Mouse (Mus musculus): Measurements from ENCODE around the gene Tmem131l. TPM values are rescaled to one million over a fixed set of nuclear protein-coding genes. Genes with fewer than 3 reads are reported as not detected.

The Tmem131l gene
- polyA plus RNA-seq, 1 experiment from 2014 or later: 123 TPM

DNA sequence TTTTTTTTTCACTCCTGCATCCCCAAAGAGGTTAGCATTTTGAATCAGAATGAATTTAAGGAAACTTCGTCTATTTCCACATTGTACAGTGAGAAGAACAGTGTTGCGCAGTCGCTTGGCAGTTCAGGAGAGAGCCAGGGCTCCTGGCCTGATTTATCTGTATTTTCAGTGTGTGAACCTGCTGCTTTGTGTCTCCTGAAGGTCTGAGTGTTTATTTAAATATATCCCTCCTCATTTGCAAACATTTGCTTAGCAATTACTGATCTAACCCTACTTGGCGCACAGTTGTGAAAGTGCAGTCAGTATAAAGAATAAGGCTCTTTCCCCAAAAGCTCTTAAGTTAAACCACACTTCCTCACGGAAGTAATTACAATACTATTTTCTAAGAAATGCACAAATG lies 129.3 kb downstream of the Tmem131l start:
- Histone ChIP-seq H3K4me1 (ENCODE audit: control insufficient read depth, insufficient read depth, low read length) (no peaks in the 10 kb centered on the region), H3K9ac (ENCODE audit: low read length) (no peak overlapping the region), H3K4me2 (ENCODE audit: low read length) (no peak overlapping the region), H3K4me3 (ENCODE audit: low read depth, low read length) (no peak overlapping the region), H3K36me3 (ENCODE audit: control insufficient read depth, insufficient read depth, low read length) (peaks cover 91% of the 10 kb centered on the region), H3K27me3 (replicated peaks; ENCODE audit: control insufficient read depth, insufficient read depth, low read length) (no peaks in the 10 kb centered on the region), H3K9me3 (replicated peaks; ENCODE audit: control insufficient read depth, low read length) (no peaks in the 10 kb centered on the region), H3K27ac (ENCODE audit: low read depth, low read length) (no peak overlapping the region)
- 93% methylated on average over 5 of the region's 5 CpGs for WGBS
- no peak for DNase-seq (ENCODE audit: low spot score)
- no peak for ATAC-seq

DNA sequence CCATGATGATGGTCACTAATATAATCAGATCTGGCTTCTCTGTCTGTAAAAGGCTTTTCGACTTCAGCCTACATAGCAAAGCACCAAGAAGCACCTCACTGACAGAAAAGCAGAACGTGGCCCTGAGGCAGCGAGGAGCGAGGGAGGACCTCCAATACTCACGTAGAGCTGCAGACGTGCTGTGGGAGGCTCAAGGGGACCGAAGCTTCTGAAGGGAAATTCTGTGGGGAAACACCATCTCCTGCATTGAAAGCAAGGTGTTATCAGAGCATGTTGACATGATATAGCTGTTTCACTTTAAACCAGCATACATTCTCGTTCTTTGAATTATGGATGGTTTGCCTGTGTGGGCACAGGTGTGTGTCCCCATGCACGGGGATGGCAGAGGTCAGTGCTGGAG lies 133.8 kb downstream of the Tmem131l start:
- DNase-seq (ENCODE audit: low spot score): no peak
- Histone ChIP-seq H3K4me3 (ENCODE audit: low read depth, low read length) (no peak overlapping the region), H3K27me3 (replicated peaks; ENCODE audit: control insufficient read depth, insufficient read depth, low read length) (no peaks in the 10 kb centered on the region), H3K4me1 (ENCODE audit: control insufficient read depth, insufficient read depth, low read length) (no peaks in the 10 kb centered on the region), H3K27ac (ENCODE audit: low read depth, low read length) (no peak overlapping the region), H3K9ac (ENCODE audit: low read length) (no peak overlapping the region), H3K9me3 (replicated peaks; ENCODE audit: control insufficient read depth, low read length) (no peaks in the 10 kb centered on the region), H3K36me3 (ENCODE audit: control insufficient read depth, insufficient read depth, low read length) (peaks cover 94% of the 10 kb centered on the region), H3K4me2 (ENCODE audit: low read length) (no peak overlapping the region)
- no peak for ATAC-seq
- WGBS: 96% methylated on average over 9 of the region's 9 CpGs

DNA sequence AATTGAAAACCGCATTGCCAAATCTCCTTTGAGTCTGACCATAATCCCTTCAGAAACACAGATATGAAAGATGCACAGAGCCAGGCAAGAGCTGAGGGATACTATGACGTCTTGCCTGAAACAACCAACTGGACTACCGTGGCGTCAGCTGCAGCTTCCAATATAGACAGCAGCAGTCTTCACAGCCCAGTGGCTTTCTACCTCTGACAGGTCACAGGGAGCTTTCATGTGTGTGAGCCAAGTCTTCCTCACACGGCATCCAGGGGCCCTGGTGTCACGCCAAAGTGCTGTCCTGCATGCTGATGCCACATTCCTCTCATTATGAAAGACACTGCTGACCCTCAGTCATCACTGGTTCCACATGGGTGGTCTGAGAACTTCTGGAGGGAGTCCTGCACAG lies 134.8 kb downstream of the Tmem131l start:
- H3K27ac ChIP-seq (ENCODE audit: low read depth, low read length): 0 out of 2 replicates have a peak overlapping the region, but pooled peaks have one; percentile 39
- no peak overlapping the region for H3K9ac ChIP-seq (ENCODE audit: low read length)

DNA sequence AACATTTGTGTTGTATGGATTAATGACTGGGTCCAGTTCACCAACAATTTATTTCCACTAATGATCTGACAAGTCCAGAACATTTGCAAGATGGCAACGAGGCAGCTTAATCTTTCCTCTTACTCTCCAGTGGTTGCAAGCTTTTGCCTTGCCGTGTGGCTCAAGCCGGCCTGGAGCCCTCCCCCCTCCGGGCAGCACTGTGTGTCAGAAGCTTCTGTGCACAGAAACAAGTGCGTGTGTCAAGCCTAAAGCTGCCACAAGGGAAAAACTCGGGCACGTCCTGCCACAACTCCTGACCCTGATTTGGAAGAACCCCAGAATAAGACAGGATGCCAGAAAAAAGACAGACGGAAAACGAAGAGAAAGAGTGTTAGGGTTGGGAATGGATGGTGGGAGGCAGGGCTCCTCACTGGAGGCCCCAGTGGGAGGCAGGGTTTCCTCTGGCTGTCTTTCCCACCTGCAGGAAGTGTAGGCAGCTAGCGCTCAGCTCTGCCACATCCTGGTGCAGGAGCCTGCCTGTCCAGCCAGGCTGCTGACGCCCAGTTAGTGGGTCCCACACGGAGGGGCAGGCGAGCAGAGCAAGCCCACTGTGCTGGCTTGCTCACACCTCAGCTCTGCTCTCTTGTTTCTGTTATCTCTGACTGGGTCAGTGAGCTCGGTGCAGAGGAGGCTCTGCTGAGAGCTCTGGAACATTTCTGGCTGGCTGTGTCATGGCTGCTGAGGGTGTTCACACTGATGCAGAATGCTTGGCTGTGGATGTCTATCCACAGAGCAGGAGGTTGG lies 135.6 kb downstream of the Tmem131l start:
- Histone ChIP-seq H3K4me3 (ENCODE audit: low read depth, low read length) (no peak overlapping the region), H3K27me3 (replicated peaks; ENCODE audit: control insufficient read depth, insufficient read depth, low read length) (no peaks in the 10 kb centered on the region), H3K9me3 (replicated peaks; ENCODE audit: control insufficient read depth, low read length) (no peaks in the 10 kb centered on the region), H3K27ac (ENCODE audit: low read depth, low read length) (peak overlapping the region; percentile 39; the same call in 1 of the 2 replicates), H3K4me1 (ENCODE audit: control insufficient read depth, insufficient read depth, low read length) (no peaks in the 10 kb centered on the region), H3K36me3 (ENCODE audit: control insufficient read depth, insufficient read depth, low read length) (peaks cover 94% of the 10 kb centered on the region), H3K4me2 (ENCODE audit: low read length) (no peak overlapping the region), H3K9ac (ENCODE audit: low read length) (no peak overlapping the region)
- 66% methylated on average over 14 of the region's 14 CpGs for WGBS
- ATAC-seq (no peak), DNase-seq (ENCODE audit: low spot score) (no peak)

More for the DNA sequence above, 134.8 kb downstream of the Tmem131l start:
- Histone ChIP-seq H3K9me3 (replicated peaks; ENCODE audit: control insufficient read depth, low read length) (no peaks in the 10 kb centered on the region), H3K27me3 (replicated peaks; ENCODE audit: control insufficient read depth, insufficient read depth, low read length) (no peaks in the 10 kb centered on the region), H3K4me2 (ENCODE audit: low read length) (no peak overlapping the region), H3K36me3 (ENCODE audit: control insufficient read depth, insufficient read depth, low read length) (peaks cover 94% of the 10 kb centered on the region), H3K4me1 (ENCODE audit: control insufficient read depth, insufficient read depth, low read length) (no peaks in the 10 kb centered on the region), H3K4me3 (ENCODE audit: low read depth, low read length) (no peak overlapping the region)
- no peak for DNase-seq (ENCODE audit: low spot score)
- no peak for ATAC-seq
- WGBS: 82% methylated on average over 6 of the region's 6 CpGs

DNA sequence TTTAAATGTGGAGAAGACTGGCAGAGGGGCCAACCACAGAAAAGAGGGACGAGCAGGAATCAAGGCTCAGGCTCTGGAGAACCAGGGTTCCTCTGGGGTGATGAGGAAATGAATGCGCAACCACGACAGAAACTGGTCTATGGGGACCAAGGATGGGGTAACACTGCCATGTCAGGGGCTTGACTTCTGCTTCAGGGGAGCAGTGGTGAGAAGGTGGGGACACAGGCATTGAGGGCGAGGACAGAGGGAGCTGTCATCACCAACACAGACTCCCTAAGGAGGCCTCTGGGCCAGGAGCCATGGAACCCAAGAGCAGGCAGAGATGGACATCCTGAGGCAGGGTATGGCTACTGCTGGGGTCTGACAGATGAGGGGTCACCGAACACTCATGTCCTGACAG lies 137.0 kb downstream of the Tmem131l start:
- Histone ChIP-seq H3K9me3 (replicated peaks; ENCODE audit: control insufficient read depth, low read length) (no peaks in the 10 kb centered on the region), H3K27ac (ENCODE audit: low read depth, low read length) (no peak overlapping the region), H3K27me3 (replicated peaks; ENCODE audit: control insufficient read depth, insufficient read depth, low read length) (no peaks in the 10 kb centered on the region), H3K9ac (ENCODE audit: low read length) (no peak overlapping the region), H3K36me3 (ENCODE audit: control insufficient read depth, insufficient read depth, low read length) (peaks cover 96% of the 10 kb centered on the region), H3K4me3 (ENCODE audit: low read depth, low read length) (no peak overlapping the region), H3K4me1 (ENCODE audit: control insufficient read depth, insufficient read depth, low read length) (no peaks in the 10 kb centered on the region), H3K4me2 (ENCODE audit: low read length) (no peak overlapping the region)
- ATAC-seq: no peak
- 93% methylated on average over 5 of the region's 5 CpGs for WGBS
- DNase-seq (ENCODE audit: low spot score): no peak

DNA sequence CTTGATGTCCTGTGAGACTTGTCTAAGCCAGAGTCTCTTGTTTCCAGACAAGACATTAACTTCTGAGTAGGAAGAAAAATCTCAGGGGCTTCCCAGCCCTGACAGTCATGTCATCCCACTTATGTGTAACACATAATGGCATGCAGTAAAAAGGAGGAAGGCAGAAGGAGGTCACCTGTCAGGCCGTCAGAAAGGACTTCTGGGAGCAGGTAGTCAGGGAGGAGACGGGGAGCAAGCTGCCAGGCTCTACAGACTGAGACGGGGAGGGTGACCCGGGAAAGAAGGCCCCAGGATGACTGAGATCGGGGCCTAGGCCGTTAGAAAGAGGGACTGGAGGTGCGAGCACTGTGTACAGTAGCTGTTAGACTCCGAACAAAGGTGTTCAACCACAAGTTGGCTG lies 137.5 kb downstream of the Tmem131l start:
- Histone ChIP-seq H3K4me1 (ENCODE audit: control insufficient read depth, insufficient read depth, low read length) (no peaks in the 10 kb centered on the region), H3K4me3 (ENCODE audit: low read depth, low read length) (no peak overlapping the region), H3K27me3 (replicated peaks; ENCODE audit: control insufficient read depth, insufficient read depth, low read length) (no peaks in the 10 kb centered on the region), H3K4me2 (ENCODE audit: low read length) (no peak overlapping the region), H3K27ac (ENCODE audit: low read depth, low read length) (no peak overlapping the region), H3K36me3 (ENCODE audit: control insufficient read depth, insufficient read depth, low read length) (peaks cover 100% of the 10 kb centered on the region), H3K9ac (ENCODE audit: low read length) (no peak overlapping the region), H3K9me3 (replicated peaks; ENCODE audit: control insufficient read depth, low read length) (no peaks in the 10 kb centered on the region)
- ATAC-seq (no peak), DNase-seq (ENCODE audit: low spot score) (no peak)
- WGBS: 93% methylated on average over 8 of the region's 8 CpGs

DNA sequence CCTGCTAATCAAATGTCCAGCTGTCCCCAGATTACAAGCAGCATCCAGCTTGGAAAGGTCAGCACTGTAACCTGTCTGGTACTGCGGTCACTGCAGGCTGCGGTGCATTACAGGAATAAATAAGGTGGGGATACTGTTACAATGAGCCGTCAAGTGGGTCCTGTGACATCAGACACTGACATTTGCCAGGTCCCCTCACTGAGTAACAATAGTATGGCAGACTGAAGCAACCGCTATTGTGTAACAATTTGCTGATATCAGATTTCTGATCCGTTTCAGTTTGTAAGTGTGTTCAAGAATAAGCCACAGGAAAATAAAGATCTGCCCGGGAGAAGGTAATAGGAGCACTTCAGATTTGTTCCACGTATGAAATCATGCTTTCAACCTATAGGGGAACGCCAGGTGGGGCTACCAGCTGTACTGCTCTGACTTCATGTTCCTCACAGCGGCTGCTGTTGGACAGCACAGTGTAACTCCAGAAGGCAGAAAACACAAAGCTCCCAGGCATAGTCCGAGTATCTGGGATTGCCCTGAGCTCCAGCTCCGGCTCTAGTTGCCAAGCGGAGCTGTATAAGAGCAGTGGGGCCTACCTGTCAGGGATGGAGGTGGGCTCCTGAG lies 139.1 kb downstream of the Tmem131l start:
- 91% methylated on average over 12 of the region's 12 CpGs for WGBS
- H3K4me2 ChIP-seq (ENCODE audit: low read length): no peak overlapping the region
- peaks cover 97% of the 10 kb centered on the region for H3K36me3 ChIP-seq (ENCODE audit: control insufficient read depth, insufficient read depth, low read length)
- no peaks in the 10 kb centered on the region for H3K4me1 ChIP-seq (ENCODE audit: control insufficient read depth, insufficient read depth, low read length)
- H3K27me3 ChIP-seq (replicated peaks; ENCODE audit: control insufficient read depth, insufficient read depth, low read length): no peaks in the 10 kb centered on the region
- H3K27ac ChIP-seq (ENCODE audit: low read depth, low read length): no peak overlapping the region
- no peak overlapping the region for H3K4me3 ChIP-seq (ENCODE audit: low read depth, low read length)
- ATAC-seq (no peak), DNase-seq (ENCODE audit: low spot score) (no peak)
- H3K9ac ChIP-seq (ENCODE audit: low read length): no peak overlapping the region
- no peaks in the 10 kb centered on the region for H3K9me3 ChIP-seq (replicated peaks; ENCODE audit: control insufficient read depth, low read length)

DNA sequence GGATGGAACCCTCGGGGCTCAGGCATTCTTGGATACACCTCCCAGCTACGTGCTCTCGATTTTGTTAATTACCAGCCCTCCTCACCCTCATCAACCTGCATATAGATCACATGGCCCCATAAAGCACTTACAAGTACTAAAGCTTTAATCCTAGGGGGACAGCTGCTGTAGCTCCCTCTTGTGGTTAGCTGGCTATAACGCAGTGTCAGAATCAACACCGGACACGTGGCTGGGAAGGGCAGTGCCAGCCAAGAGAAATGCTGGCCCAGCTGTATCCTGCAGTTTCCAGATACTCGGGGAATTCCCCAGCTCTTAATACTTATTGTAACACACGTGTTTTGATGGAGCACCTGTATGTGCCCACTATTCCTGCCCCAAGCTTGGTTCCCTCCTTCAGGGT lies 140.4 kb downstream of the Tmem131l start:
- Histone ChIP-seq H3K27ac (ENCODE audit: low read depth, low read length) (no peak overlapping the region), H3K9me3 (replicated peaks; ENCODE audit: control insufficient read depth, low read length) (no peaks in the 10 kb centered on the region), H3K27me3 (replicated peaks; ENCODE audit: control insufficient read depth, insufficient read depth, low read length) (no peaks in the 10 kb centered on the region), H3K4me3 (ENCODE audit: low read depth, low read length) (no peak overlapping the region), H3K9ac (ENCODE audit: low read length) (no peak overlapping the region), H3K4me2 (ENCODE audit: low read length) (no peak overlapping the region), H3K36me3 (ENCODE audit: control insufficient read depth, insufficient read depth, low read length) (peaks cover 84% of the 10 kb centered on the region), H3K4me1 (ENCODE audit: control insufficient read depth, insufficient read depth, low read length) (no peaks in the 10 kb centered on the region)
- WGBS: 58% methylated on average over 8 of the region's 8 CpGs
- DNase-seq (ENCODE audit: low spot score): peak; percentile 67
- peak; percentile 40 for ATAC-seq

DNA sequence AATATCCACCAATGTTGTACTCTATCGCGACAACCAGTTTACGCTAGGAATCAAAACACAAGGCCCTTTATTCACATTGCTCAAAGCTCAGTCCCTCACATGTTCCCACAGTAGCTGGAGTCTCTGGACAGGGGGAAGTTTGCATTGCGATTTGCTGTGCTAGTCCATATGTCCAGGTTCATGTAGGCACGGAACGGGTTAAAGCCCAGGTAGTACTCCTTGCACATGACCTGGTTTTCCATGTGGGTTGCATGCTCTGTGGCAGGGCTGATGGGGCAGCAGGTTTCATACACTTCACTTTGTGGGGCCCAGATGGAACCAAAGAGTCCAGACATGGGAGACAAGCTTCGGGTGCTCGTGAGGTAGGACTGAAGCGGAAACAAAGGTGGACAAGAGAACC lies 141.7 kb downstream of the Tmem131l start:
- H3K36me3 ChIP-seq (ENCODE audit: control insufficient read depth, insufficient read depth, low read length): peaks cover 75% of the 10 kb centered on the region

More for the DNA sequence above, 141.7 kb downstream of the Tmem131l start:
- H3K4me2 ChIP-seq (ENCODE audit: low read length): no peak overlapping the region
- 94% methylated on average over 9 of the region's 9 CpGs for WGBS
- no peaks in the 10 kb centered on the region for H3K9me3 ChIP-seq (replicated peaks; ENCODE audit: control insufficient read depth, low read length)
- no peaks in the 10 kb centered on the region for H3K27me3 ChIP-seq (replicated peaks; ENCODE audit: control insufficient read depth, insufficient read depth, low read length)
- no peak overlapping the region for H3K9ac ChIP-seq (ENCODE audit: low read length)
- no peaks in the 10 kb centered on the region for H3K4me1 ChIP-seq (ENCODE audit: control insufficient read depth, insufficient read depth, low read length)
- DNase-seq (ENCODE audit: low spot score): no peak
- no peak for ATAC-seq
- no peak overlapping the region for H3K4me3 ChIP-seq (ENCODE audit: low read depth, low read length)
- no peak overlapping the region for H3K27ac ChIP-seq (ENCODE audit: low read depth, low read length)

All from forebrain, embryonic 14.5 days (tissue).